Mouse (Mus musculus) kidney, embryonic 16.5 days (tissue): Measurements from ENCODE around the gene Maml2. TPM values are rescaled to one million over a fixed set of nuclear protein-coding genes. Genes with fewer than 3 reads are reported as not detected.
A peak's percentile ranks its signal among the peaks of the same experiment; 100 is the strongest.

Source experiments
- ATAC-seq: fragments of 200-750 bp; cut with Nextera tagmentation; 2 replicates; pipeline ENCODE4 v1.8.0; 2017; ENCODE audit warnings: moderate TSS enrichment; ENCODE audit not compliant: low FRiP score, low TSS enrichment
- H3K27ac ChIP-seq: fragments of 300-500 bp; sonication (generic); 2 replicates; pipeline ENCODE4 v1.5.1; 2014; ENCODE audit warnings: low read length
- H3K27me3 ChIP-seq: fragments of 300-500 bp; sonication (generic); 2 replicates; pipeline ENCODE4 v1.6.1; 2014; ENCODE audit warnings: low read length, control low read depth, mixed read lengths; ENCODE audit not compliant: insufficient read depth
- H3K36me3 ChIP-seq: fragments of 300-500 bp; sonication (generic); 2 replicates; pipeline ENCODE4 v1.6.1; 2014; ENCODE audit warnings: low read length, control low read depth, mixed read lengths; ENCODE audit not compliant: insufficient read depth
- H3K4me1 ChIP-seq: fragments of 300-500 bp; sonication (generic); 2 replicates; pipeline ENCODE4 v1.6.1; 2014; ENCODE audit warnings: low read length, control low read depth, mixed read lengths; ENCODE audit not compliant: insufficient read depth
- H3K4me2 ChIP-seq: fragments of 300-500 bp; sonication (generic); replicated peaks from 2 replicates; pipeline ENCODE4 v1.6.1; 2014; ENCODE audit warnings: low read depth, low read length
- H3K4me3 ChIP-seq: fragments of 300-500 bp; sonication (generic); 2 replicates; pipeline ENCODE4 v1.5.1; 2014; ENCODE audit warnings: mild to moderate bottlenecking, low read length
- H3K9ac ChIP-seq: fragments of 300-500 bp; sonication (generic); replicated peaks from 2 replicates; pipeline ENCODE4 v1.6.1; 2014; ENCODE audit warnings: low read length
- H3K9me3 ChIP-seq: fragments of 300-500 bp; sonication (generic); 2 replicates; pipeline ENCODE4 v1.6.1; 2016; ENCODE audit warnings: low read length, control low read depth
- WGBS: fragments of 180-500 bp; shearing (Covaris S2); extraction: QIAGEN DNeasy Blood & Tissue Kit; methylation state at CpG from one replicate; pipeline ENCODE4 v1.1.7; 2014; 5-methylcytosine and 5-hydroxymethylcytosine counted together
- polyA plus RNA-seq: library from polyadenylated mRNA; unstranded; fragments of >200 nt; fragmentation: Nextera tagmentation; extraction: Ambion mirVana; gene quantifications from 2 replicates; pipeline ENCODE4 v1.2.1, GENCODE M21; 2015

The Maml2 gene
- polyA plus RNA-seq, 1 experiment from 2014 or later = 10.0 TPM

DNA sequence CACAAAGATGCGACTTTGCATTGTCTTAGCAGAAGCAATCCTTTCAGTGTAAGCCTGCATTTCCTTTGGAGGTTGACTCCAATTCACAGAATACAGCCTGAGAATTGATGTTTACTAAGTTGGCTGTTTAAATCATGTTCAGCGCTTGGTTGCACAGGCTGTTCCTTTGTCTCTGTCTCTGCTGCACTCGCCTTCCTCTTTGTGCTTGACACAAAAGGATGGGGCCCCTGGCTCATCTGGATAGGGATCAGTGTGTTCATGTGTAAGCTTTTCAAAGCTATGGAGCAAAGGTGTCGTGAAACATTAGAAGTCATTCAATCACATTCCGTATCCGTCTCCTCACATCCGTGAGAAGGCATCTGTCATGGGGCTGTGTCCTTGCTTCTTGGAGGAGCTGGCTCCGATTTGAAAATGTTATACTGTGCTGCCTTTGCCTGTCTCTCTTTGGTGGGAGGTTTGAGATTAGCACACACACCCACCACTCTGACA lies 354.7 kb downstream of the Maml2 start:
- no peak overlapping the region for H3K4me3 ChIP-seq
- WGBS = 45% methylated on average over 8 of the region's 8 CpGs
- no peak overlapping the region for H3K9ac ChIP-seq
- peaks cover 12% of the 10 kb centered on the region for H3K4me1 ChIP-seq
- H3K27me3 ChIP-seq = no peaks in the 10 kb centered on the region
- H3K4me2 ChIP-seq = no peak overlapping the region
- H3K9me3 ChIP-seq = no peaks in the 10 kb centered on the region
- peak overlapping the region; percentile 14; the same call in 1 of the 2 replicates for H3K27ac ChIP-seq
- ATAC-seq = peak; percentile 32; the same call in 1 of the 2 replicates
- no peaks in the 10 kb centered on the region for H3K36me3 ChIP-seq

DNA sequence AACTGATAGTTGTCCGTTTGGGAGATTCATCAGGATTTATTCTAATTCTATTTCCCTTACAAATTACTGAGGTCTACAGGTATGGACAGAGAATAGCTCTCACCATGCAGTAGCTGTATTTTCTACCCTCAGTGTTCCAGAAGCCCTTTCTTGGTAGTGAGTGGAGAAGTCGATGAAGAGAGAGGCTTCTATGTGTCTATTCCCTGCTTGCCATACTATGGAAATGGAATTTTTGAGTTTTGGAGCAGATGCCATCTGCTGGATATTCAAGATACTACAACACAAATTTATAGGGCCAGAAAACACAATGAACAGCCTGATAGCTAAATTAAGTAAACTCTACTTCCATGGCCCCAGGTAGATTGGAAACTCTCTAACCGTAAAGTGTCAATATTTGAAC lies 355.2 kb downstream of the Maml2 start:
- Histone ChIP-seq H3K4me2 (no peak overlapping the region), H3K4me1 (peaks cover 12% of the 10 kb centered on the region), H3K9ac (no peak overlapping the region), H3K36me3 (no peaks in the 10 kb centered on the region), H3K9me3 (no peaks in the 10 kb centered on the region), H3K4me3 (no peak overlapping the region), H3K27ac (no peak overlapping the region), H3K27me3 (no peaks in the 10 kb centered on the region)
- 36% methylated on average over 3 of the region's 3 CpGs for WGBS
- peak; percentile 49; the same call in 1 of the 2 replicates for ATAC-seq

DNA sequence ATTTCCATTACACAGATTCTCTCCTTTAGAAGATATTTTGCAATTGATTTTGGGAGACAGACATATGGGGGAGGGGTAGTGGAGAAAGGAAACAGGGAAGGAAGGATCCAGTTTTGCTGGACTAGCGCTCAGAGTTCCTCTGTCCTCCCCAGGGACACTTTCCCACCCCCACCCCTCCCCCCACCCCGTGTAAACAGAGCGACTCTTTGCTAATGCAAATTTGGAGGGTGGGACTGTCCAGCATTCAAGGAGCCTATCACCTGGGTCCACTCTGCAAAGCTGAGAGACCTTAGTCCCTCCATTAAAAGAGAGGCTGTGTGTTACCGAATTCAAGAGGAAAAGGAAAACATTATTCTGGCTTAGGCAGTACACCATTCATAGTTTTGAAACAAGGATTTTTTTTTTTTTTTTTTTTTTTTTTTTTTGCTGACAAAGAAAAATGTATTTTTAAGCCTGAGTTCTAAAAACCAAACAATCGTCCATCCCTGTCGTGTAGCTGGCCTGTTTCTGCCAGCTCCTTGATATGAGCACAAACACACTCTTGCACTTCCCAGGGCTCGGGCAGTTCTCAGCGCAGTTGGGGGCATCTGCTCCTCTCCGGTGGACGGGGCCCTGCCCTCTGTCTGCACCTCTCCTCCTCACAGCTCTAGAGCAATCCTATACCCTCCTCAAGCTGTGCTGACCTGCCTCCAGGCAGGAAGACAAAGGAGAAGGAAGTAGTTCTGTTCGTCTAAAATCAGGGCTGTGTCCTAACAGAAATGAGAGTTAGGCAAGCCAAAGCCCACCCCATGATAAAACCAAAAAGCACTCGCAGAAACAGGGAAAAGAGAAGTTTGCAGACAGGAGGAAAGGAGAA lies 364.2 kb downstream of the Maml2 start:
- H3K27me3 ChIP-seq = no peaks in the 10 kb centered on the region
- H3K4me3 ChIP-seq = peak overlapping the region; percentile 2; the same call in 1 of the 2 replicates
- ATAC-seq = peak; percentile 80
- H3K4me2 ChIP-seq = peak overlapping the region; percentile 39
- H3K4me1 ChIP-seq = peaks cover 12% of the 10 kb centered on the region
- WGBS = 5% methylated on average over 12 of the region's 12 CpGs
- H3K36me3 ChIP-seq = no peaks in the 10 kb centered on the region
- no peak overlapping the region for H3K27ac ChIP-seq
- no peaks in the 10 kb centered on the region for H3K9me3 ChIP-seq
- H3K9ac ChIP-seq = peak overlapping the region; percentile 8; the same call in 1 of the 2 replicates

DNA sequence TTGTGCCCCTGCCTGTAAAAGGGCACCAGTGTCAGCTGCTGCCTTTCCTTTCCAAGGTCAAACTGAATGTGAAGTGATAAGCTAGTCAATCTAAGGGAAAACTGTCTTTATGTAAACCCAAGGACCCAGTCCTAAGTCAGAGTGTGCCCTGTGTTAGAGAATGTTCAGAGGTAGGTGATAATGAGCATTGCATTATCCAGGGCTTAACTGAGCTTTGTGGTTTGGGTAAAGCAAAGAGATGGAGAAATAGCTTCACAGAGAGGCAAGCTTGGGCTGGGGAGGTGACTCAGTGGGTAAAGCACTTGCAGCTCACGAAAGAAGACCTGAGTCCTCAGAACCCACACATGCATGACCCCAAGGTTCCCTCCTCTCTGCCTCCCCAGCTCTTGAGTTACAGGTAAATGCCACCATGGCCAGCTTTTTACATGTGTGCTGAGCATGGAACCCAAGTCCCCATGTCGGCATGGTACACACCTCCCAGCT lies 367.8 kb downstream of the Maml2 start:
- 82% methylated on average over 2 of the region's 2 CpGs for WGBS
- Histone ChIP-seq H3K36me3 (no peaks in the 10 kb centered on the region), H3K27ac (no peak overlapping the region), H3K4me1 (peaks cover 12% of the 10 kb centered on the region), H3K9ac (no peak overlapping the region), H3K9me3 (no peaks in the 10 kb centered on the region), H3K27me3 (no peaks in the 10 kb centered on the region), H3K4me2 (no peak overlapping the region), H3K4me3 (no peak overlapping the region)
- no peak for ATAC-seq

GRCm38 (mm10) chr9:13667955-13668354 lies 370.2 kb downstream of the Maml2 start:
- Histone ChIP-seq H3K36me3 (no peaks in the 10 kb centered on the region), H3K27me3 (no peaks in the 10 kb centered on the region), H3K4me2 (no peak overlapping the region), H3K9ac (no peak overlapping the region), H3K4me1 (no peaks in the 10 kb centered on the region), H3K9me3 (no peaks in the 10 kb centered on the region), H3K4me3 (no peak overlapping the region), H3K27ac (no peak overlapping the region)
- no peak for ATAC-seq
- WGBS = 89% methylated on average over 1 of the region's 1 CpGs

- no peak overlapping the region for H3K27ac ChIP-seq
- H3K4me2 ChIP-seq = no peak overlapping the region
- no peaks in the 10 kb centered on the region for H3K9me3 ChIP-seq
- no peak overlapping the region for H3K9ac ChIP-seq
- no peaks in the 10 kb centered on the region for H3K36me3 ChIP-seq
- no peaks in the 10 kb centered on the region for H3K27me3 ChIP-seq
- H3K4me1 ChIP-seq = no peaks in the 10 kb centered on the region
- no peak for ATAC-seq
- H3K4me3 ChIP-seq = no peak overlapping the region
- 75% methylated on average over 2 of the region's 2 CpGs for WGBS
These were observed 371.0 kb downstream of the Maml2 start for GRCm38 (mm10) chr9:13668742-13669141.

DNA sequence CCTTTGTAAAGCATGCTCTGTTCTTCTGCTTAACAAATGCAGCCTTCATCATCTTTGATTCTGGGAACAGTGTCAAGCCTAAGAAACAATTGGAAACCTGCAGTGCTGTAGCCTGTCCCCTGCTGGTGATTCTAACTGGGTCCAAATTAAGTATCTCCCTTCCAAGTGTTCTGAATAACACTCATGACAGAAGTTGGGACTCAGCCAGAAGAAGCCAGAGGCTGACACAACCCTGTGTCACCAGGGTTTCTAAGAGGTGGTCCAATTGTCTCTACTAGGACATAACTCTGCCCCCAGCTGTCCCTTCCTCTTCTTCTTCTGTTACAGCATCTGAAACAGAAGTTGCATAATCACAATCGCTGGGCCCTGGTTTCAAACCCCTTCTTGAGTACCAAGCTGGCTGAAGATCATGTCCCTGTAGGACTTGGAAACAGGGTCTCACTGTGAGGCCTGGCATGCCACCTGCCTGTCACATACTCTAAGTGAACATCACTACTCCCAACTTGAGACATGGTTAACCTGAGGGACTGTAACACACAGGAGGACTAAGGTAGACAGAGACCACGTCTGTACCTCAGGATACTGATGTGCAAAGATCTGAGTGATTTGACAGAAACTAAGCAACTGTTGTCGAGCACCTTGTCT lies 373.5 kb downstream of the Maml2 start:
- WGBS = 82% methylated on average over 3 of the region's 3 CpGs
- H3K9ac ChIP-seq = no peak overlapping the region
- H3K9me3 ChIP-seq = no peaks in the 10 kb centered on the region
- no peak overlapping the region for H3K27ac ChIP-seq
- H3K4me2 ChIP-seq = no peak overlapping the region
- no peak for ATAC-seq
- H3K4me3 ChIP-seq = no peak overlapping the region
- H3K27me3 ChIP-seq = no peaks in the 10 kb centered on the region
- H3K36me3 ChIP-seq = no peaks in the 10 kb centered on the region
- no peaks in the 10 kb centered on the region for H3K4me1 ChIP-seq

GRCm38 (mm10) chr9:13673304-13673703 lies 375.5 kb downstream of the Maml2 start:
- 0 out of 2 replicates have a peak, but pooled peaks cover 3% of the 10 kb centered on the region for H3K4me1 ChIP-seq
- no peak overlapping the region for H3K9ac ChIP-seq
- no peak overlapping the region for H3K4me3 ChIP-seq
- ATAC-seq = no peak
- H3K4me2 ChIP-seq = no peak overlapping the region
- no peaks in the 10 kb centered on the region for H3K36me3 ChIP-seq
- H3K27ac ChIP-seq = no peak overlapping the region
- no peaks in the 10 kb centered on the region for H3K27me3 ChIP-seq
- 77% methylated on average over 2 of the region's 2 CpGs for WGBS
- H3K9me3 ChIP-seq = no peaks in the 10 kb centered on the region

- Histone ChIP-seq H3K27me3 (no peaks in the 10 kb centered on the region), H3K27ac (0 out of 2 replicates have a peak overlapping the region, but pooled peaks have one; percentile 28), H3K9ac (no peak overlapping the region), H3K4me3 (no peak overlapping the region), H3K4me1 (peaks cover 10% of the 10 kb centered on the region; the same call in 1 of the 2 replicates), H3K9me3 (no peaks in the 10 kb centered on the region), H3K4me2 (no peak overlapping the region), H3K36me3 (no peaks in the 10 kb centered on the region)
- ATAC-seq = no peak
- WGBS = 28% methylated on average over 2 of the region's 2 CpGs
These were observed 380.3 kb downstream of the Maml2 start for GRCm38 (mm10) chr9:13678026-13678425.
